Mouse (Mus musculus) frontal cortex, postnatal 36 days (tissue): ENCODE results near the gene Dlg3.

Experiments used
- DNase-seq, 2 experiments: peaks; one replicate each; pipeline ENCODE4 v3.0.0; 2022; ENCODE audit warnings: low spot score in 2 of 2

The Dlg3 gene

GRCm38 (mm10) chrX:100797370-100797769 lies 29.8 kb downstream of the Dlg3 start:
- no peak for DNase-seq

- peak in 1 of 2 experiments; percentile 70 for DNase-seq
Observed at GRCm38 (mm10) chrX:100797851-100798527, 30.5 kb downstream of the Dlg3 start.

- DNase-seq = no peak
Observed at GRCm38 (mm10) chrX:100800643-100801042, 33.1 kb downstream of the Dlg3 start.

GRCm38 (mm10) chrX:100802034-100802433 lies 34.5 kb downstream of the Dlg3 start:
- no peak for DNase-seq

GRCm38 (mm10) chrX:100811129-100811528 lies 43.6 kb downstream of the Dlg3 start:
- DNase-seq = no peak

- no peak for DNase-seq
Observed at GRCm38 (mm10) chrX:100814139-100814538, 46.6 kb downstream of the Dlg3 start.

- no peak for DNase-seq
Observed at GRCm38 (mm10) chrX:100815766-100816165, 48.2 kb downstream of the Dlg3 start.

GRCm38 (mm10) chrX:100818681-100819080 lies 51.2 kb downstream of the Dlg3 start:
- DNase-seq = no peak

GRCm38 (mm10) chrX:100821149-100821548 lies 53.6 kb downstream of the Dlg3 start:
- no peak for DNase-seq

- no peak for DNase-seq
Observed at GRCm38 (mm10) chrX:100825557-100825956, 58.0 kb downstream of the Dlg3 start.

- no peak for DNase-seq
Observed at GRCm38 (mm10) chrX:100832806-100833205, 65.3 kb downstream of the Dlg3 start.

GRCm38 (mm10) chrX:100839211-100839610 lies 71.7 kb downstream of the Dlg3 start:
- no peak for DNase-seq
